Mouse (Mus musculus): ENCODE results near the gene Gm49416. TPM values are rescaled to one million over a fixed set of nuclear protein-coding genes. Genes with fewer than 3 reads are reported as not detected.

Gene Gm49416
- polyA plus RNA-seq, 1 experiment from 2014 or later, result not detected

GRCm38 (mm10) chr19:8844371-8845129, 44.2 kb upstream of the Gm49416 start:
- Histone ChIP-seq H3K36me3 (ENCODE audit: insufficient read depth, low read length) (peaks cover 16% of the 10 kb centered on the region; the same call in 1 of the 2 replicates), H3K9me3 (ENCODE audit: low read length) (no peaks in the 10 kb centered on the region), H3K4me2 (replicated peaks; ENCODE audit: low read depth, low read length) (no peak overlapping the region), H3K4me1 (ENCODE audit: insufficient read depth, low read depth, low read length) (peaks cover 6% of the 10 kb centered on the region; the same call in 1 of the 2 replicates), H3K27ac (ENCODE audit: low read length) (peak overlapping the region; percentile 49), H3K4me3 (ENCODE audit: low read depth, low read length) (no peak overlapping the region), H3K9ac (replicated peaks; ENCODE audit: low read depth) (peak overlapping the region; percentile 12; the same call in 1 of the 2 replicates), H3K27me3 (replicated peaks; ENCODE audit: insufficient read depth, low read length) (no peaks in the 10 kb centered on the region)
- no peak for TF ChIP-seq EP300 (IDR thresholded peaks at IDR 0.05)
- TF ChIP-seq CTCF (IDR thresholded peaks at IDR 0.05), result peak; percentile 81
- ATAC-seq, result peak; percentile 45
- WGBS, result 45% methylated on average over 5 of the region's 5 CpGs
- peak; percentile 89 for DNase-seq (ENCODE audit: low spot score)

DNA sequence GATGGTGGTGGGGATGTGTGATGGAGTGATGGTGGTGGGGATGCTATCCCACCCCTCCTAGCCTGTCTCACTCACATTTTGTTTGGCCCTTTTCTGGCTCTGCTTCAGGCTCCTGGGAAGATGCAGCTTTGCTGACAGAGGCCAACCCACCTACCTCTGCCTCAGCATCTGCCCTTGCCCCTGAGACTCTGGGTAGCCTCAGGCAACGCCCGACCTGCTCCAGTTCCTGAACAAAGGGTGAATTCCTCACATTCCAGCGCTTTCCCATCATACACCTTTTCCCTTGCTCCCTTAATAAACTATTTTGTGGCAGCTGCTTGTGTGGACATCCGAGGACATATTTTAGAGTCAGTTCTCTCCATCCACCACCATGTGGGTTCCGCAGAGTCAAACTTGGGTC, 40.4 kb upstream of the Gm49416 start:
- peaks cover 16% of the 10 kb centered on the region; the same call in 1 of the 2 replicates for H3K36me3 ChIP-seq (ENCODE audit: insufficient read depth, low read length)
- ATAC-seq, result no peak
- 69% methylated on average over 5 of the region's 5 CpGs for WGBS
- no peaks in the 10 kb centered on the region for H3K27me3 ChIP-seq (replicated peaks; ENCODE audit: insufficient read depth, low read length)
- no peak for TF ChIP-seq EP300 (IDR thresholded peaks at IDR 0.05)
- no peak for TF ChIP-seq CTCF (IDR thresholded peaks at IDR 0.05)
- H3K4me1 ChIP-seq (ENCODE audit: insufficient read depth, low read depth, low read length), result no peaks in the 10 kb centered on the region
- H3K27ac ChIP-seq (ENCODE audit: low read length), result no peak overlapping the region
- H3K9me3 ChIP-seq (ENCODE audit: low read length), result no peaks in the 10 kb centered on the region
- H3K4me2 ChIP-seq (replicated peaks; ENCODE audit: low read depth, low read length), result no peak overlapping the region
- DNase-seq (ENCODE audit: low spot score), result no peak
- no peak overlapping the region for H3K4me3 ChIP-seq (ENCODE audit: low read depth, low read length)
- no peak overlapping the region for H3K9ac ChIP-seq (replicated peaks; ENCODE audit: low read depth)

GRCm38 (mm10) chr19:8850402-8850901, 38.3 kb upstream of the Gm49416 start, which contains the start of gene Lrrn4cl:
Gene Lrrn4cl (plus strand): TSS chr19:8850768.
- 0 out of 2 replicates have a peak within 1 kb of the TSS, but pooled peaks have one; percentile 1 for H3K4me2 ChIP-seq (replicated peaks; ENCODE audit: low read depth, low read length)
- TF ChIP-seq EP300 (IDR thresholded peaks at IDR 0.05) (no peak), CTCF (IDR thresholded peaks at IDR 0.05) (no peak)
- H3K27ac ChIP-seq (ENCODE audit: low read length), result no peak within 1 kb of the TSS
- H3K4me1 ChIP-seq (ENCODE audit: insufficient read depth, low read depth, low read length), result no peaks in the 10 kb centered on the region
- no peaks in the 10 kb centered on the region for H3K27me3 ChIP-seq (replicated peaks; ENCODE audit: insufficient read depth, low read length)
- ATAC-seq (peak; percentile 82), DNase-seq (ENCODE audit: low spot score) (peak; percentile 82)
- H3K4me3 ChIP-seq (ENCODE audit: low read depth, low read length), result no peak within 1 kb of the TSS
- H3K36me3 ChIP-seq (ENCODE audit: insufficient read depth, low read length), result peaks cover 16% of the 10 kb centered on the region; the same call in 1 of the 2 replicates
- WGBS, result 22% methylated on average over 7 of the region's 7 CpGs
- H3K9ac ChIP-seq (replicated peaks; ENCODE audit: low read depth), result no peak within 1 kb of the TSS
- H3K9me3 ChIP-seq (ENCODE audit: low read length), result no peaks in the 10 kb centered on the region

GRCm38 (mm10) chr19:8851639-8852038, 37.1 kb upstream of the Gm49416 start:
- no peaks in the 10 kb centered on the region for H3K27me3 ChIP-seq (replicated peaks; ENCODE audit: insufficient read depth, low read length)
- H3K9ac ChIP-seq (replicated peaks; ENCODE audit: low read depth), result no peak overlapping the region
- ATAC-seq (peak; percentile 52), DNase-seq (ENCODE audit: low spot score) (peak; percentile 36)
- H3K4me3 ChIP-seq (ENCODE audit: low read depth, low read length), result no peak overlapping the region
- H3K36me3 ChIP-seq (ENCODE audit: insufficient read depth, low read length), result peaks cover 10% of the 10 kb centered on the region; the same call in 1 of the 2 replicates
- no peak overlapping the region for H3K27ac ChIP-seq (ENCODE audit: low read length)
- TF ChIP-seq EP300 (IDR thresholded peaks at IDR 0.05), result no peak
- TF ChIP-seq CTCF (IDR thresholded peaks at IDR 0.05), result peak; percentile 49
- H3K9me3 ChIP-seq (ENCODE audit: low read length), result no peaks in the 10 kb centered on the region
- WGBS, result 32% methylated on average over 7 of the region's 7 CpGs
- 0 out of 2 replicates have a peak overlapping the region, but pooled peaks have one; percentile 1 for H3K4me2 ChIP-seq (replicated peaks; ENCODE audit: low read depth, low read length)
- no peaks in the 10 kb centered on the region for H3K4me1 ChIP-seq (ENCODE audit: insufficient read depth, low read depth, low read length)

- H3K4me3 ChIP-seq (ENCODE audit: low read depth, low read length), result no peak overlapping the region
Measured at GRCm38 (mm10) chr19:8852236-8852928, 36.3 kb upstream of the Gm49416 start.

DNA sequence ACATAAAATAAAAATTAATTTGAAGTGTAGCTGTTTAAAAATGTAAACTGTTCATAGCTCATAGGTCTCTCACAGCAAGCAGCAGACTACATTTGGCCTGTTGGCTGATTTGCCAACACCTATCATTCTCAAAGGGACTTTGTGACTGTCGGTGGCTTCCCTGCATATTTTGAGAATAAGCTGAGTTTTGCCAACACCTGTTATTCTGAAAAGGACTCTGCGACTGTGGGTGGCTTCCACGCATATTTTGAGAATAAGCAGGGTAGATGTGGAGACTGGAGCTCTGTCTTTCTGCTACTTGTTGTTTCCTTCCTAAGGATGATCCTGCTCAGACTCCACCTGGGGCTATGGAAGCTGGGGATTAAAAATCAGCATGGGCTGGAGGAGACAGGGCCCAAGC, 35.6 kb upstream of the Gm49416 start:
- no peak for ATAC-seq
- no peaks in the 10 kb centered on the region for H3K27me3 ChIP-seq (replicated peaks; ENCODE audit: insufficient read depth, low read length)
- TF ChIP-seq EP300 (IDR thresholded peaks at IDR 0.05), result no peak
- no peak for TF ChIP-seq CTCF (IDR thresholded peaks at IDR 0.05)
- no peak overlapping the region for H3K9ac ChIP-seq (replicated peaks; ENCODE audit: low read depth)
- H3K4me3 ChIP-seq (ENCODE audit: low read depth, low read length), result no peak overlapping the region
- H3K36me3 ChIP-seq (ENCODE audit: insufficient read depth, low read length), result no peaks in the 10 kb centered on the region
- no peak overlapping the region for H3K27ac ChIP-seq (ENCODE audit: low read length)
- H3K9me3 ChIP-seq (ENCODE audit: low read length), result no peaks in the 10 kb centered on the region
- WGBS, result 86% methylated on average over 3 of the region's 3 CpGs
- no peak for DNase-seq (ENCODE audit: low spot score)
- H3K4me2 ChIP-seq (replicated peaks; ENCODE audit: low read depth, low read length), result no peak overlapping the region
- no peaks in the 10 kb centered on the region for H3K4me1 ChIP-seq (ENCODE audit: insufficient read depth, low read depth, low read length)

More at GRCm38 (mm10) chr19:8852236-8852928, 36.3 kb upstream of the Gm49416 start:
- TF ChIP-seq EP300 (IDR thresholded peaks at IDR 0.05) (no peak), CTCF (IDR thresholded peaks at IDR 0.05) (no peak)
- Histone ChIP-seq H3K4me1 (ENCODE audit: insufficient read depth, low read depth, low read length) (no peaks in the 10 kb centered on the region), H3K27me3 (replicated peaks; ENCODE audit: insufficient read depth, low read length) (no peaks in the 10 kb centered on the region), H3K9ac (replicated peaks; ENCODE audit: low read depth) (no peak overlapping the region), H3K27ac (ENCODE audit: low read length) (no peak overlapping the region), H3K4me2 (replicated peaks; ENCODE audit: low read depth, low read length) (0 out of 2 replicates have a peak overlapping the region, but pooled peaks have one; percentile 1), H3K9me3 (ENCODE audit: low read length) (no peaks in the 10 kb centered on the region), H3K36me3 (ENCODE audit: insufficient read depth, low read length) (peaks cover 3% of the 10 kb centered on the region; the same call in 1 of the 2 replicates)
- WGBS, result 47% methylated on average over 10 of the region's 10 CpGs
- no peak for DNase-seq (ENCODE audit: low spot score)
- 0 out of 2 replicates have a peak, but pooled peaks have one; percentile 11 for ATAC-seq

All from lung, postnatal 0 days (tissue).